In the genomic region with DNA sequence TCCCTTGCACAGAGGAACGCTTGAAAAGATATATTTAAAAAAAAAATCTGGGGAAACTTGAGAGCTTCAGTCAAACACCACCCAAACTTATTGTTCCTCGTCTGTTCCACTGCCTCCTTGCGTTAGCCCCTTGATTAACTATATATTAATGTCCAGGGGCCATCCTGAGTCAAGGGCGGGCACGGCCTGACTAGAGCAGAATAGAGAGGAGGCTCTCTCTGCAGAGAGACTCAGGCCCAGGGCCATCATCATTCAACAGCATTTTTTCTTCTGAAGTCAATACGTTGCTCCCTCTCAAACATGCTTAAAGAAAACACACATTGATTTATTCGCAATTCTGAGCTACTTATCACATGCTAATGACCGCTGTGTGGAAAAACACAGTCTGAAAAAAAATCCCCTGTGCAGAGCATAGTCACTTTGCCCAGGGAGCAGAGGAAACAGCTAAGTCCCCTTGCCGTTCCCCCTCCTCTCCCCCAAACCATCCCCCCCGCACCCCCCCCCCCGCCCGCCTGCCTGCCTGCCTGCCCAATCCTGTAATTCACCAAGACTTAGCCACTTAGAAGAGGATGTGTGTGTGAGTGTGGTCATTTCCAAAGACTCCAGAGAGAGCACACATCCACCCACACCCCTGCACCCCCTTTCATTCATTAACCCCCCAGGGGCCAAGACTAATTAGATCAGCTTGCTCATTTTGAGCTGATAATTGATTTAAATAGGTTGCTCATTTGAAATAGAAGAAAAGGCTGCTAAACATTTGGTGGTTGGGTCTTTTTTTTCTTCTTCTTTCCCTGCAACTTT, we compare ENCODE assay signal across 13 mouse cellular contexts.
DNase-seq lines count a peak whose midpoint lies in the region; ATAC-seq lines count a peak whose summit lies in the region.
"Had no signal": no experiment of that assay in that cellular context is flagged by ENCODE, and none has a peak within 500 bp of the region (broad histone marks: within the 10 kb centered on the region; RNA-seq: fewer than 3 reads in every experiment).

No protein-coding gene starts in this region.

- ATAC-seq in kidney, embryonic 16.5 days (ENCODE audit: low FRiP score, low TSS enrichment), result peak; percentile 68; the same call in 1 of the 2 replicates
- ATAC-seq in forebrain, embryonic 16.5 days, result peak; percentile 80

- H3K27ac ChIP-seq in kidney, embryonic 16.5 days (ENCODE audit: low read length), result no peak overlapping the region
- no peak overlapping the region for H3K27ac ChIP-seq in forebrain, embryonic 16.5 days (ENCODE audit: low read length)
- no peak overlapping the region for H3K27ac ChIP-seq in midbrain, embryonic 10.5 days (replicated peaks)
- H3K27ac ChIP-seq: liver, embryonic 13.5 days had no signal

- H3K9me3 ChIP-seq in kidney, embryonic 16.5 days (ENCODE audit: low read length), result no peaks in the 10 kb centered on the region
- H3K9me3 ChIP-seq in forebrain, embryonic 16.5 days (ENCODE audit: control insufficient read depth, low read length), result peaks cover 2% of the 10 kb centered on the region; the same call in 1 of the 2 replicates
- no peaks in the 10 kb centered on the region for H3K9me3 ChIP-seq in midbrain, embryonic 10.5 days (replicated peaks)
- H3K9me3 ChIP-seq: liver, embryonic 13.5 days had no signal

- H3K4me2 ChIP-seq in kidney, embryonic 16.5 days (replicated peaks; ENCODE audit: low read depth, low read length), result no peak overlapping the region
- no peak overlapping the region for H3K4me2 ChIP-seq in forebrain, embryonic 16.5 days (ENCODE audit: low read length)
- H3K4me2 ChIP-seq: liver, embryonic 13.5 days had no signal

- 0 out of 2 replicates have a peak, but pooled peaks cover 4% of the 10 kb centered on the region for H3K4me1 ChIP-seq in kidney, embryonic 16.5 days (ENCODE audit: insufficient read depth, low read length)
- H3K4me1 ChIP-seq in forebrain, embryonic 16.5 days (replicated peaks; ENCODE audit: control insufficient read depth, insufficient read depth, low read length), result peaks cover 8% of the 10 kb centered on the region
- H3K4me1 ChIP-seq in midbrain, embryonic 10.5 days, result peaks cover 21% of the 10 kb centered on the region
- H3K4me1 ChIP-seq: liver, embryonic 13.5 days had no signal

- no peak overlapping the region for H3K4me3 ChIP-seq in kidney, embryonic 16.5 days (ENCODE audit: low read length)
- H3K4me3 ChIP-seq in forebrain, embryonic 16.5 days (replicated peaks; ENCODE audit: low read length), result no peak overlapping the region
- no peak overlapping the region for H3K4me3 ChIP-seq in midbrain, embryonic 10.5 days
- H3K4me3 ChIP-seq: erythroblast, embryonic 14.5 days; liver, embryonic 13.5 days had no signal

- H3K27me3 ChIP-seq in kidney, embryonic 16.5 days (ENCODE audit: insufficient read depth, low read length), result no peaks in the 10 kb centered on the region
- peaks cover 60% of the 10 kb centered on the region for H3K27me3 ChIP-seq in forebrain, embryonic 16.5 days (replicated peaks; ENCODE audit: control insufficient read depth, insufficient read depth, low read length)
- peaks cover 87% of the 10 kb centered on the region for H3K27me3 ChIP-seq in midbrain, embryonic 10.5 days (ENCODE audit: low read depth, poor library complexity, severe bottlenecking)
- H3K27me3 ChIP-seq: liver, embryonic 13.5 days had no signal

- H3K36me3 ChIP-seq in kidney, embryonic 16.5 days (ENCODE audit: insufficient read depth, low read length), result no peaks in the 10 kb centered on the region
- no peaks in the 10 kb centered on the region for H3K36me3 ChIP-seq in forebrain, embryonic 16.5 days (ENCODE audit: control insufficient read depth, insufficient read depth)
- H3K36me3 ChIP-seq in midbrain, embryonic 10.5 days, result no peaks in the 10 kb centered on the region
- H3K36me3 ChIP-seq: liver, embryonic 13.5 days had no signal

- 11% methylated on average over 12 of the region's 12 CpGs for WGBS in kidney, embryonic 16.5 days
- WGBS in forebrain, embryonic 16.5 days, result 17% methylated on average over 9 of the region's 12 CpGs
- WGBS in midbrain, embryonic 10.5 days, result 27% methylated on average over 10 of the region's 12 CpGs

- H3K9ac ChIP-seq in kidney, embryonic 16.5 days (replicated peaks; ENCODE audit: low read length), result no peak overlapping the region
- H3K9ac ChIP-seq in forebrain, embryonic 16.5 days (replicated peaks; ENCODE audit: low read depth, low read length), result no peak overlapping the region
- H3K9ac ChIP-seq: liver, embryonic 13.5 days had no signal

- DNase-seq in kidney, adult 11 months, result no peak
- peak; percentile 31 for DNase-seq in midbrain, embryonic 10.5 days (ENCODE audit: low spot score)
- DNase-seq in retina, embryonic 14.5 days (ENCODE audit: low spot score), result peak; percentile 77
- DNase-seq in adrenal gland, adult (ENCODE audit: inconsistent age in 2 of 2, low spot score in 1 of 2), result no peak
- no peak for DNase-seq in heart, adult 18-20 months
- no peak for DNase-seq in ovary, postnatal 36 days (ENCODE audit: low spot score)
- DNase-seq: adrenal gland, adult 8-10 months; cerebellum, adult 8-10 months; liver, embryonic 13.5 days; right cerebral cortex, adult 18-20 months had no signal

Comparison
In these comparisons a context has a peak if more than half of its experiments do, and no peak if none do; other contexts are left out.
1. DNase-seq: peak in midbrain, embryonic 10.5 days (single experiment) and retina, embryonic 14.5 days (single experiment); none in kidney, adult 11 months (single experiment), adrenal gland, adult (0 of 2), heart, adult 18-20 months (0 of 2) and ovary, postnatal 36 days (single experiment).